Mouse (Mus musculus) embryo, embryonic 10.5 days (tissue): ENCODE results near the gene Ptprg.
A peak's percentile ranks its signal among the peaks of the same experiment; 100 is the strongest.

ENCODE experiments used
- DNase-seq: peaks from one replicate; pipeline ENCODE4 v3.0.0-alpha.2; 2015; ENCODE audit warnings: low spot score

Gene Ptprg

DNA sequence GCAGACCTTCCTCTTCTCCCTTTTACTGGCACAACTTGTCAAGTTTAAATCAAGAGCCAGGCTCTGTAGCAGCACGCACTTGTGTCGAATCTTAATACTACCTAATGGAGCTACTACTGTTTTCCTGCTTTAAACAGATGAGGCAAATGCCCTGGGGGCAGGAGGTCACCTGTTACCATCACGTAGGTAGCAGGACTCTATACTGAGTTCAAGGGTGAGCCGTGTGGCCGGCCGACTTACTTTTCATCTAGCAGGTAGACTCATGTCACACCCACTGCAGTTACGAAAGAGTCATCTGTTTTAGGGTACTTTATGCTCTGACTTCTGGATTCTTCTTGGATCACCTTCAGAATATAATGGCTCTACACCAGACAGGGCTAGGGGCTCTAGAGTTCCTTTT is 66.3 kb downstream of the Ptprg start:
- no peak for DNase-seq

GRCm38 (mm10) chr14:11620314-11620713 is 67.0 kb downstream of the Ptprg start:
- DNase-seq: no peak

- DNase-seq: peak; percentile 48
Measured at GRCm38 (mm10) chr14:11620962-11621568, 67.7 kb downstream of the Ptprg start.

DNA sequence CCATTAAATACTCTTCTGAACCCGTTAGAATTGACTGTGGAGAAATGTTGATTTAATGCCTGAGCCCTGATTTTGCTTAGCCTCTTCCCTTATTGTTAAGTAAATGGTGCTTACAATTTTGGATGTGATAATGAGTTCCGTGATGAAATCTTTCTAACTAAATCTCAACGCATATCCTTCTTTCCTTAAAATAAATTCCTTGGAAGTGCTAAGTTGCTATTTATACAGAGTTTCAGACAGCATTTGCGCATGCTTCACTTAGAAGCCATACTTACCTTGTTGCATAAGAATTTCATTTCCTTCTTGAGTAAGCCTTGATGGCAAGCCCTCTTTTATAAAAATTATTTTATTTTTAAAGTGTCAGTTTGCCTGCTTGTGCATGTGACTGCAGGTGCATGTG is 70.2 kb downstream of the Ptprg start:
- DNase-seq: no peak

- DNase-seq: no peak
Measured at GRCm38 (mm10) chr14:11630736-11631135, 77.4 kb downstream of the Ptprg start.

- no peak for DNase-seq
Measured at GRCm38 (mm10) chr14:11631505-11631904, 78.2 kb downstream of the Ptprg start.

DNA sequence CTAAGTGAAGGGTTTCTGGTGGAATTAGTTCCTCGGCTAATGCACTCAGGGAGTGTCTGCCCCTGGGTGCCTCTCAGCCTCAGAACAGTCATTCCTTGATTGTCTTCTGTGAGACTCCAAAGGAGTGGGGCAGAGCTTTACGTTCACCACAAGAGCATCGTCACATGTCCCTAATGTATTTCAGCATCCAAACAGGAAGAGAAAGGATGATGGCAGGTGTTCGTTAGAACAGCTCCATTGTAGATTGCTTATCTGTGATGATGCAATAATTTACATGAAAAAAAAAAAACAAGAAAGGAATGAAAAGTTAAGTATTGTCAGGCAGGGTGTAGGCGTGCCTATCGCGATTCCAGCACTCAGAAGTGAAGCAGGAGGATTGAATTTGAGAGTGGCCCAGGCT is 84.3 kb downstream of the Ptprg start:
- no peak for DNase-seq

DNA sequence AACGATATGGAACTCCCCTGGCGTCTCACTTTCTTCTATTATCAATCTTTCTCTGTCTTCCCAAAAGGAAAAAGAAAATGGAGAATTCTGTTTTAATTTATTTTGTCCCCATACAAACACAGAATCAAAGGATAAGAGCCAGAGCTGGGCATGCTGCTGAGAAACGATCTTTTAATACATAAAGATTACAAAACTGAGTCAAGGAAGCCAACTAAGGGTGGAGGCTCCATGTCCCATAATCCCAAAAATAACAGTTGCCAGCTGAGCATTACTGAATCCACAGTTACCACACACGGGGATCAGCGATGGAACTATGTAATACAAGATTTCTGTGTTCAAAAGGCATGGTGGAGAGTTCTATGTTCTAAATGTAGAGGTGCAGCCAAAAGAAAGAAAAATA is 86.0 kb downstream of the Ptprg start:
- no peak for DNase-seq

GRCm38 (mm10) chr14:11640372-11640771 is 87.0 kb downstream of the Ptprg start:
- no peak for DNase-seq

GRCm38 (mm10) chr14:11640996-11641395 is 87.7 kb downstream of the Ptprg start:
- no peak for DNase-seq

DNA sequence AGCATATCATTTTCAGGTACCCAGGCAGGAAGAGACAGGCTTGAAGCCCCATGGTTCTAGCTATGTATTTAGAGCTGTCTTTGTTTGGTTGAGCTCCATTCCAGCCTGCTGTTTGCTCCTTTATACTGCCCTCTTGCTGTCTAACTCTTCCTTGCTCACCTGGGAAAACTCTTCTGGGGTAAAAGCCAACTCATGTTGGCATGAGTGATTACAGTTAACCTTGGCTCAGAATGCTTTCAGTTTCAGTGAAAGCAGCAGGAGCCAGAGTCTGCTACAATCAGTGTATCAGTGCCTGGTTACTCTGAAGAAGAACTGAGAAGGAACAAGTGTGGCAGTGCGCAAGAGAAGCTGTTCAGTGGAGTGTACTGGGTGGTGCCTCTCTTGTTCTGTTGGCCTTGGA is 89.6 kb downstream of the Ptprg start:
- DNase-seq: no peak

DNA sequence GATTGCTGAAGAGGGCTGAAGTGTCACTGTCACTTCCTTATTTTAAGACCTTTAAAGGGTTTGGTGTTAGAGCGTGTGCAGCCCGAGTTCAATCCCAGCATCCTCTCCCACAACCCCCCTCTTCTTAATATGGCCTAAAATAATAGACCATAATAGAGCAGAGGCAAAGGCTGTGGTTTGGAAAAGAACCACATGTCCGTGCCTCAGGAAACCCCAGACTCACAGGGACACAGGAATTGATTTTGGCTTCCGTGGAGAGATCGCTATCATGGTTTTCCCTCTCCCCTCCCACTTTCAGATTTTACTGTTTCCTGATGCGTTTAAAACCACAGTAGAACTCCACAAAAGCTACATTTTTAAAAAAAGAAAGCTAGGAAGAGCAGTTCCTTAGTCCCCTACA is 104.0 kb downstream of the Ptprg start:
- no peak for DNase-seq

DNA sequence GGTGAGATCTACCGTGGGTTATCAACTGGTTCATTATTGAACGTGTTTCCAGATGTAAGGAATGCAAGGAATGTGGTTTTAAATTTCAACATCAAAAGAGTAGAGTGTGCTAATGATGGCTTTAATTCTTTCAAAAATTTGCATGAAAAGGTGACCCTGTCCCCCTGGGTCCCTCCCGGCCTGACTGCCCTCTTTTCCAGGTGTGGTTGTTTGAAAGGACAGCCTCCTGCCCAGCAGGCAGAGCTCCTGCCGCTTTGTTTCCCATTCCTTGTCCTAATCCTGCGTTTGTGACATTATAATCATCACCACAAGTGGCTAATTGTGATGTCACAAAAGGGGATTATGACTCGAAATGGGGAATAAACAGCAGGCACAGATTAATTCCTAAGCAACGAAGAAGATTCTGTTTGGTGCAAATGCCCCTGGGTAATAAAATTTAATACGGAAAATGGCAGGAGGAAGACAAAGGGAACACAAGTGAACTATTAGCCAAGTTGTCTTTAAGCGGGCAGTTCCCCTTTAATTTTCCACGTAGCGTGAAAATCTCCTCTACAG is 110.4 kb downstream of the Ptprg start:
- DNase-seq: no peak

- peak; percentile 36 for DNase-seq
Measured at GRCm38 (mm10) chr14:11664302-11664701, 111.0 kb downstream of the Ptprg start.

GRCm38 (mm10) chr14:11665046-11665445 is 111.7 kb downstream of the Ptprg start:
- no peak for DNase-seq

DNA sequence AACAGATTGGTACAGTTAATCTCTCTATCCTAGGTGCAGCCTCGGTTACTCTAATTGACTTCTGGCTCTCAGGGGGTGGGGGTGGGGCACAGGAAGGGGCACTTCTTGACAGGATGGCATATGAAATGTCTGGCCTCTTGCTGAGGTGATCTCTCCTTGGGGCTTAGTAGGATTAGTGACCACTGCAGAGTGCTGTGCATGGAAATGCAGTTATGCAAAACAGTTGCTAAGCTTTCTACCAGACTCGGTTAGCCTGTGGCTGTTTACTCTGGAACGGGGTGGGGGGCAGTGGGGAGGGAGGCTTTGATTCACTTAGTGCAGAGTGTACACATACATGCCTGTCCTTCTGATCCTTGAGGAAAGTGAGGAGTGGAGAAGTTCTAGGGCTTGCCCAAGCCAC is 114.4 kb downstream of the Ptprg start:
- DNase-seq: no peak

GRCm38 (mm10) chr14:11670847-11671246 is 117.5 kb downstream of the Ptprg start:
- DNase-seq: no peak

DNA sequence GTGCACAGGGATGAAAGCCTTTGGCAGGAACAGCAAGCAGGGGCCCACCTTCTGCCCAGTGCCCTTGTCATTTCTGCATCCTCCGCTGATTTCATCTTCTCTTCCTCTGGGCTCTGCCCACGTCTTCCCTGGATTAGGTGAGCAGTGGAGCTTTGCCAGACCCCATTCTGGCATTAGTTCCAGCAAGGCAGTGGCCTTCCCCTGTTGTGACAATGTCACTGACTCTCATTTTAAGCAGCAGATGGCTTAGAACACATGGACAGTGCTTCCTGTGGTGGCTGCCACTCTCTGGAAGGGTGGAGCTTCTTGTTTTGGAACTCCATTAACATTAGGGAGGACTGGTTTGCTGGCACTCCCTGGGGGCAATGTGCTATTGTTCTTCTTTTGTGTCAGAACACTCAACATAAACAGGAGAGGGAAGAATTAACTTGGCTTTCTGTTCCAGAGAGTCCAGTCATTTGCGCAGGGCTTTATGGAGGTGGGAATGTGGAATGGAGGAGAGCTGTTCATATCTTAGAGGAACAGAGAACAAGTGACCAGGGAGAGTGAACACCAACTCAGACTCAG is 119.7 kb downstream of the Ptprg start:
- DNase-seq: no peak

DNA sequence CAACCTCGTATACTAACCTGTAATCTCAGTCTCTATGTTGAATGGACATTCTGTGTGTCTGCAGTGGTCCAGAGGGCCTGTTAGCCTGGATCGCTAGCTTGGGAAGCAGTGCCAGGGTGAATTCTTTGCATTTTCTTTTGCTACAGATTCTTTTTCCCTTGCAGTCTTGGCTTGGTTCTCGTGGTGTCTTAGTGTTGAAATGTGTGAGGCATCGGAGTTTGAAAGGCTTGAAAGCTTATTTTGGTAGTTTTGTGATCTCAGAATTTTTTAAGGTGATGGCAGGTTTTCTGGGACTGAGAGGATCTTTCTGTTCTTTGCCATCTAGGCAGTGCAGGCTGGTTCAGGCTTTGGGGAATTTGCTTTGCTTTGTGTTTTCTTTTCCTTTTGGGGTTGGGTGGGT is 124.9 kb downstream of the Ptprg start:
- no peak for DNase-seq

GRCm38 (mm10) chr14:11679741-11680140 is 126.4 kb downstream of the Ptprg start:
- DNase-seq: no peak

DNA sequence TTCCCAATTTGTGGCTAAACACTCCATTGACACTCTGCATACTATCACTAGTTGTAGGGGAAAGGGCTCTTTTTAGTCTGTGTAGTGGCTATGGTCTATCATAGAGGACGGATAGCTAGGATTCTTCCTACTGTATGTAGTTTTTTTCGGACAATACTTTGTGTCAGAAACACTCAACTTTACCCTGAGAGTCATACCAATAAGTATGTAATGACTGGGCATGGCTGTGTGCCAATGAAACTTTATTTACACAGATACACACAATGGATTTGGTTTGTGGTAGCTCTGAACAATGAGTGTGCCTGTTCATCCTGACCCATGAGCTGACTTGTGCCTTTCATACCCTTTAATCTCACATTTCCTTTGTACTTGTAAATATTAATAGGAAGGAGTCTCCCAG is 127.3 kb downstream of the Ptprg start:
- DNase-seq: no peak

GRCm38 (mm10) chr14:11682441-11682840 is 129.1 kb downstream of the Ptprg start:
- DNase-seq: no peak

GRCm38 (mm10) chr14:11683386-11684081 is 130.2 kb downstream of the Ptprg start:
- peak; percentile 61 for DNase-seq
